Mouse (Mus musculus) small intestine, adult 2 months (tissue): ENCODE measurements at regions not wholly inside any gene's neighbourhood (a gene's known extent, or its start where the extent isn't known, plus 50 kb on each side); places are given as distances from the start of the nearest gene placed in this dataset.

Experiments
- CTCF ChIP-seq: fragments of 200-500 bp; IDR thresholded peaks from 2 replicates; pipeline ENCODE4 v1.5.1; 2012; ENCODE audit warnings: low read depth, mild to moderate bottlenecking, control low read depth, inconsistent platforms, low read length, moderate library complexity, mixed read lengths; ENCODE audit not compliant: insufficient replicate concordance, insufficient read length; ENCODE audit errors: extremely low read depth
- POLR2A ChIP-seq: fragments of 200-500 bp; IDR thresholded peaks from 2 replicates; pipeline ENCODE4 v1.6.1; 2012; ENCODE audit warnings: low read depth, mild to moderate bottlenecking, control low read depth, inconsistent platforms, low read length, moderate library complexity

DNA sequence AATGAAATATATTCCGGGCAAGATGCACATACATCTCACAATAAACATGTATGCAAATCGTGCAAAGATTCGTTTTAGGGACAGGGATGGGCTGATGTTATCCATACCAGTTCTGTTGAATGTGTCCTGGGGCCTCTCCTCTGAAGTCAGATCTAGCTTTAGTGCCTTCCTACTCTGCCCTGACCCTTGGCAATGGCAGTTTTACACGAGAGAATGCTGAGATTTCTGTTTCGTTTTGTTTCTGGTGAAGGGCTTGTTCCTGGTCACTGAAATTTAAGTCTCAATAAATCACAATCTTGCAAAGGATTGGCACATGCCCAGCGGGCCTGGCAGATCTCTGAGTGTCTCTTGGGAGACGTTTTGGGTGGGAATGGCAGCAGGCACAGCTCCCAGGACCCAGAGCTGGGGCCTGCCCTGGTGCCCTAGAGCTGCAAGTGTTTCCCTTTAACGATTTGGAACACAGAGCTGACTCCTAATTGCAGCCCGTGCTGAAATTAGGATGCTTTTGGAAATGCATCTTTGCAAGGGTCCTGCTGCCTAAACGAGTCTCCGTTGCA lies 447.5 kb downstream of the Etnk1 start:
- TF ChIP-seq CTCF = no peak
- no peak for TF ChIP-seq POLR2A
